In the genomic region with DNA sequence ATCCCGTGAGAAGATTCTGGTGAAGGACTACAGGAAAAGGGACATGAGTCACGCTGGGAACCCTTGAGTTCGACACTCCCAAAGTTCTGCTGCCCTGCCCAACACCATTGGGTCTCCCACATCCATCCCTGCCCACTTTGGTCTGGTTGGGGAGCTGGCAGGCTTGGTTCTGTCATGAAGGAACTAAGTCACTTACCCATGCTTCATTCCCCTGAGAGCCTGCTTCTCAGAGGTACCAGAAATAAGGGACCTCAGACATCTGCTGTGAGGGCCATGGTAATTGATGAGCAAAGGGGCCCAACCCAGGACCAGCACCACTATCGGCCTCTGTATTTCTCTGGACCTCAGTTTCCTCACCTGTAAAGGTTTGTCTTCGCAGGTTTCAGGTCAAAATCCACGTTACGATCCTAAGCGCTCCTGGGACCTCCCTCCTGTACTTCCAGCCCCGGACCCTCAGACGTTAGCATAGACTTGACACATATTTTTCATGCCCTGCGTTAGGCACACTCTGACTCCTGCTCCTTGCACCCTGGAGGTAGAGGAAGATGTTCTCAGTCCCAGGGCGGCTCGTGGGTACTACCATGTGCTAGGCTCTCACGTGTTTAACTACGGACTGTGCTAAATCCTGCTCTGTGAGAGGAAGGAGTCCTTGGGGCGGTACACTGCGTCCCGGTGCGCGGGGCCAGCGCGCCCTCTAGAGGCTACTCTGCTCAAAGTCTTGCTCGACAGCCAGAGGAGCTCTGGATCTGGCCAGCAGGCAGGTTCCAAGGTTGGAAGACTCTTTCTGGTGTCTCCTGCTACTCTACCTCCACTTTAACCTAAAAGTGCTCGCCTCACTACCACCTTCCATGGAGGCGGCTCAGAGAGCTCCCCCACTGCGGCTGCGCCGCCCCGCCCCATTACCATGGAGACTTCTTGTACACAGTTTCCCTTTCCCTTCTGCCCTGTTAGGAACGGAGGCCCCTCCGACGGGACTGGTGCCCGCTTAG, we compare ENCODE assay signal across 8 mouse cellular contexts. TPM values are rescaled to one million over a fixed set of nuclear protein-coding genes. Genes with fewer than 3 reads are reported as not detected.
DNase-seq lines count a peak whose midpoint lies in the region; ATAC-seq and TF ChIP-seq lines count a peak whose summit lies in the region.

Gene Wdr38, plus strand, starts transcription at position 91 of the 989 bp plus-strand sequence.

- H3K4me3 ChIP-seq in hindbrain, embryonic 13.5 days = peak within 1 kb of the TSS; percentile 30

- peak within 1 kb of the TSS; percentile 43 for H3K4me2 ChIP-seq in hindbrain, embryonic 13.5 days

- H3K9ac ChIP-seq in hindbrain, embryonic 13.5 days = peak within 1 kb of the TSS; percentile 67

- no peak for TF ChIP-seq CTCF in Patski (IDR thresholded peaks at IDR 0.05)

- 17% methylated on average over 33 of the region's 33 CpGs for WGBS in hindbrain, embryonic 13.5 days

- no peaks in the 10 kb centered on the region for H3K27me3 ChIP-seq in Patski
- H3K27me3 ChIP-seq in hindbrain, embryonic 13.5 days = peaks cover 5% of the 10 kb centered on the region; the same call in 1 of the 2 replicates

- POLR2A ChIA-PET in Patski (lab: Charles Lee) = interaction anchor here (1.9 kb wide), 1 partner anchor 10 kb away, joined by 7 read pairs; no protein-coding TSS in a partner anchor

- CTCF ChIA-PET in Patski (lab: Charles Lee) = interaction anchor here (0.7 to 2.3 kb wide), 11 partner anchors 11 to 175 kb away, joined by 3 to 13 read pairs (median 4); partner anchors contain the start of gene Nr6a1

- peak; percentile 85 for ATAC-seq in Patski
- ATAC-seq in hindbrain, embryonic 13.5 days (ENCODE audit: low FRiP score) = peak; percentile 92

- H3K36me3 ChIP-seq in hindbrain, embryonic 13.5 days = peaks cover 34% of the 10 kb centered on the region

- H3K9me3 ChIP-seq in hindbrain, embryonic 13.5 days = no peaks in the 10 kb centered on the region

- H3K27ac ChIP-seq in hindbrain, embryonic 13.5 days = peak within 1 kb of the TSS; percentile 56; the same call in 1 of the 2 replicates

- in situ Hi-C loops in Patski (cut with MboI; ENCODE audit: low pct_unique_long_range_greater_than_20kb) = loop anchor here (5.0 kb wide), 2 partner anchors 70 to 200 kb away; partner anchors contain the start of gene Nr6a1

- peaks cover 15% of the 10 kb centered on the region for H3K4me1 ChIP-seq in hindbrain, embryonic 13.5 days (replicated peaks)

- peak; percentile 76 for DNase-seq in Patski (ENCODE audit: low read depth, low spot score)
- peak; percentile 95 to 96 for DNase-seq in cerebellum, postnatal 10 days
- peak; percentile 82 to 85 for DNase-seq in frontal cortex, postnatal 14 days (ENCODE audit: low spot score in 2 of 2)
- peak; percentile 91 to 92 for DNase-seq in layer of hippocampus, postnatal 14 days (ENCODE audit: low spot score in 2 of 2)
- DNase-seq in lung, postnatal 10 days = peak; percentile 93
- peak; percentile 88 for DNase-seq in ovary, postnatal 14 days (ENCODE audit: low spot score)
- peak; percentile 74 to 86 for DNase-seq in thymus, postnatal 10 days (ENCODE audit: low spot score in 2 of 2)

RNA-seq across cellular contexts. Expression of gene Wdr38, which starts in this region (rescaled TPM):
- 0.40 TPM for polyA plus RNA-seq in Patski (2021)
- 1.8 and 1.9 TPM in 2 replicates for polyA plus RNA-seq in hindbrain, embryonic 13.5 days (2015; fragmentation: Nextera tagmentation; extraction: Ambion mirVana)
- under 1 TPM; 0.36 to 0.55 TPM for total RNA-seq in layer of hippocampus, postnatal 14 days (2021)

Comparison
In these comparisons a context has a peak if more than half of its experiments do, and no peak if none do; other contexts are left out.
1. Peak in every context shown above with its lines: DNase-seq, ATAC-seq, H3K4me3 ChIP-seq and H3K27ac ChIP-seq.
2. Peak in DNase-seq and ATAC-seq in Patski; RNA of the gene not detected or under 1 TPM.
3. Peak in DNase-seq in layer of hippocampus, postnatal 14 days; RNA of the gene not detected or under 1 TPM.